Mouse (Mus musculus): ENCODE measurements around the gene Dennd4a. TPM values are rescaled to one million over a fixed set of nuclear protein-coding genes. Genes with fewer than 3 reads are reported as not detected.
"Not testable (repeated sequence)": the region's sequence is repeated elsewhere in the genome, so short reads cannot be mapped to it uniquely, and the experiment has no call there.

The Dennd4a gene
- total RNA-seq, 2 experiments from 2014 or later, result 10.9 to 13.1 TPM

GRCm38 (mm10) chr9:64811538-64812474 lies 666 bp downstream of the Dennd4a start:
- peak; percentile 57 to 58 for DNase-seq (ENCODE audit: low spot score in 2 of 2)

- DNase-seq (ENCODE audit: low spot score in 2 of 2), result no peak
Measured at GRCm38 (mm10) chr9:64812475-64812860, 1.3 kb downstream of the Dennd4a start.

- DNase-seq (ENCODE audit: low spot score in 2 of 2), result no peak
Measured at GRCm38 (mm10) chr9:64814273-64814672, 3.1 kb downstream of the Dennd4a start.

DNA sequence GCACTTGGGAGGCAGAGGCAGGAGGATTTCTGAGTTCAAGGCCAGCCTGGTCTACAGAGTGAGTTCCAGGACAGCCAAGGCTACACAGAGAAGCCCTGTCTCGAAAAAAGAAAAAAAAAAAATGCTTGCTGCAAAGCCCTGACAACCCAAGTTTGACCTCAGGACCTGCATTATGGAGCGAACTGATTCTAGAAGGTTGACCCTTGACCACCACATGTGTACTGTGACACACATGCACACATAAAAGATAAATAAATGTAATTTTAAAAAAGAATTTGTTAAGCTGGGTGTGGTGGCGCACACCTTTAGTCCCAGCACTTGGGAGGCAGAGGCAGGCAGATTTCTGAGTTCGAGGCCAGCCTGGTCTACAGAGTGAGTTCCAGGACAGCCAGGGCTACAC lies 8.5 kb downstream of the Dennd4a start:
- not testable (repeated sequence) for DNase-seq (ENCODE audit: low spot score in 2 of 2)

- DNase-seq (ENCODE audit: low spot score in 2 of 2), result no peak
Measured at GRCm38 (mm10) chr9:64820086-64820795, 9.1 kb downstream of the Dennd4a start.

DNA sequence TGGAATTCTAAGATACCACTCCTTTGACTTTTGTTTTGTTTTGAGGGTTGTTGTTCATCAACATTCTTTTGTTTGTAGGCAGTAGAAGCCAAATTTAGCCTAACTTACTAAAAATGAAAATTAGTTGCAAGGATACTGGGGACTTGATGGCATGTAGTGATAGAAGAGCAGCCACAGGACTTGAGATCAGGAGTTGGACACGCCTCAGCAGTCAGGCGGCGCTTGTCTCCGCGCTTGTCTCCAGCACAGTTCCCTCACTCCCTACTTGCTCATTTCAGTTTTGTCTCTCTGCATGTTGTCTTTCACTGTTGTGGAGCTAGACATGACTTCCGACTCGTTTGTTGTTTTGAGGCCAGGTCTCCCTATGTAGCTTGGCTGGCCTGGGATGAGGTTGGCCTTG lies 11.1 kb downstream of the Dennd4a start:
- DNase-seq (ENCODE audit: low spot score in 2 of 2), result no peak

DNA sequence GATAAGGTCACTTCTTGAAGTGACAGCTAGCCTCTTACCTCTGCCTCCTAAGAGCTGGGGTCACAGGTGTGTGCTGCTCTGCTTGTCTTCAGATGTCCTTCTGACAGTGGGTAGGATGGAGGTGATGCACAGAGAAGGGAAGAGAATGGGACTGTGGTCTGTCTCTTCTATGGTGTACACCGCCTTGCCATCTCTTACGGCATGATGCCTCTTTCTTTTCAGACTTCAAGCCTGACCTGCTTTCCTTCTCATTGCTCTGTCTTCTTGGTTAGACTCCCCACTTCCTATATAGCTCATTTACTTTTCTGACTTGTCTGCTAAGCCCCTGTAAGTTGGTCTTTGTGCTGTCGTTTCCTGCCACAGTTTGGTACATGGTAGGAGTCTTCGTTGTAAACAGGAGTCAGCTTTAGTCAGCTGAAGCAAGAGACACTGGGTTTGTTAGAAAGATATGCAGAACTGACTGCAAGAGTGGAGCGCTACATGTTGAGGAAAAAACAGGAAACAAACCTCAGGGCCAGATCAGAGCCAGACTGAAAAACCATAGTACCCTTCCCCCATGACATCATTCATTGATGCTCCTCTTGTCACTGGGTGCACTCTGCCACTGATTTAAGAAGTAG lies 13.4 kb downstream of the Dennd4a start:
- DNase-seq (ENCODE audit: low spot score in 2 of 2), result no peak

- no peak for DNase-seq (ENCODE audit: low spot score in 2 of 2)
Measured at GRCm38 (mm10) chr9:64830092-64830618, 19.0 kb downstream of the Dennd4a start.

- DNase-seq (ENCODE audit: low spot score in 2 of 2), result no peak
Measured at GRCm38 (mm10) chr9:64830641-64831040, 19.5 kb downstream of the Dennd4a start.

DNA sequence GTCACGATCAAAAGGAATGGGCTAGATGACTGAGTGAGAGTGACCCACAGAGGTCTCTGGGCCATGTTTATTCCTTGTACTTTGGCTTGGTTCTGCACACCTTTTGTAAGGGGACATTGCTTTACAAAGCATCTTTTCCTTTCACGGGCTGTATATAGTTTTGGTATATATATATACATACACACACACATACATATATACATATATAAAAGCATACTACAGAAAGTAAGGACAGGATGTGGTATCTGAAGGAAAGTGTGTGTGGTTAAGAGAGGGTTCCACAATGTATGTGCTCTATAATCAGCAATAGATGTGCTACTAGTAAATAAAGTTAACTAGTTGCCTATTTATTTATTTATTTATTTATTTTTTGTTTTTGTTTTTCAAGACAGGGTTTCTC lies 20.6 kb downstream of the Dennd4a start:
- no peak for DNase-seq (ENCODE audit: low spot score in 2 of 2)

DNA sequence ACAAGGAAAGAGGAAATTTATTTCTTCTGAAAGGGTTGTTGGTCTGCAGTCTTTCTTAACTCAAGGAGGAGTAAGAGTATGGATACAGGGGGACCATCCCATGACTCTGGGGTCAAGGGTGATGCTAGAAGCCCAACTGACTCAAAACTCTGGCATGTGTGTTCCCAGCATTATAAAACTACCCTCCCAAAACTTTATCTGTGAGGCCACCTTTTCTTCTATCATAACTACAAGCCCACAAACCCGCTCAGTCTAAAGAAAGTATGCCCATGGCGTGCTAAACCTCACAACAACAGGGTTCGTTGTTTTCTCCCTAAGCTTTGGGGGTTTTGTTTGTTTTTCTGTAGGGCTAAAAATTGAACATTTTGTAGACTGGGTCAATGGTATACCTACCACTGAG lies 23.3 kb downstream of the Dennd4a start:
- no peak for DNase-seq (ENCODE audit: low spot score in 2 of 2)

- no peak for DNase-seq (ENCODE audit: low spot score in 2 of 2)
Measured at GRCm38 (mm10) chr9:64845355-64845754, 34.2 kb downstream of the Dennd4a start.

GRCm38 (mm10) chr9:64849548-64849947 lies 38.4 kb downstream of the Dennd4a start:
- DNase-seq (ENCODE audit: low spot score in 2 of 2), result no peak

GRCm38 (mm10) chr9:64860083-64860482 lies 48.9 kb downstream of the Dennd4a start:
- DNase-seq (ENCODE audit: low spot score in 2 of 2), result no peak

- no peak for DNase-seq (ENCODE audit: low spot score in 2 of 2)
Measured at GRCm38 (mm10) chr9:64862687-64863086, 51.5 kb downstream of the Dennd4a start.

- no peak for DNase-seq (ENCODE audit: low spot score in 2 of 2)
Measured at GRCm38 (mm10) chr9:64886008-64886407, 74.9 kb downstream of the Dennd4a start.

DNA sequence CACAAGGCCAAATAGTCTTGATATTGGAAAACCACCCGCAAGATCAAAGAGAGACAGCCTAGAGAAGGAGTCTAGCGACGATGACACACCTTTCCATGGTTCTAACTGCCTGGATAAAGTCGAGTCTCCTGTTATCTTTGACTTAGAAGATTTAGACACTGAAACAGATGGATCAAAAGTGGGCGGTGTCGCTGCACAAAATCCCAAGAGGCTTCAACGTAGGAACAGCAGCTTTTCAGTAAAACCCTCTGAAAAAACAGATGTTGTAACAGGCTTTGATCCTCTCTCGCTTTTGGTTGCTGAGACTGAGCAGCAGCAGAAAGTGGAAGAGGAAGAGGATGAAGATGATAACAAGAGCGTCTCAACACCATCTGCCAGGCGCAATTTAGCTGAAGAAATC lies 85.5 kb downstream of the Dennd4a start:
- DNase-seq (ENCODE audit: low spot score in 2 of 2), result no peak

GRCm38 (mm10) chr9:64902866-64903265 lies 91.7 kb downstream of the Dennd4a start:
- no peak for DNase-seq (ENCODE audit: low spot score in 2 of 2)

DNA sequence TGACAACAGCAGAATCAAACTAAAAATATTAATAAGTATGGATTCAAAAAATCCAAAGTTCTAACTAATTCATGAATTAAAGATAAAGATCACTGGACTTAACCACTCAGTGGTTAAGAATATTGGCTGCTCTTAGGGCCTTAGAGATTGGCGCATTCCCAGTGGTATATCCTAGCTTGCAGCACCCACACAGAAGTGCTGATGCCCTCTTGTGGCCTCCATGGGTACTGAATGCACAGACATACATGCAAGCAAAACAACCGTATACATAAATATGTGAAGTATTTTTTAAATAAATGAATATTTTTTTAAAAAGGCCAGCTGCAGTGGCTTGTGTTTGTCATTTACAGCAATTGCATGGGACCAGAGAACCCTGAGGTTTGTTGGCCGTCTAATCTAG lies 92.2 kb downstream of the Dennd4a start:
- DNase-seq (ENCODE audit: low spot score in 2 of 2), result peak; percentile 33 to 63

DNA sequence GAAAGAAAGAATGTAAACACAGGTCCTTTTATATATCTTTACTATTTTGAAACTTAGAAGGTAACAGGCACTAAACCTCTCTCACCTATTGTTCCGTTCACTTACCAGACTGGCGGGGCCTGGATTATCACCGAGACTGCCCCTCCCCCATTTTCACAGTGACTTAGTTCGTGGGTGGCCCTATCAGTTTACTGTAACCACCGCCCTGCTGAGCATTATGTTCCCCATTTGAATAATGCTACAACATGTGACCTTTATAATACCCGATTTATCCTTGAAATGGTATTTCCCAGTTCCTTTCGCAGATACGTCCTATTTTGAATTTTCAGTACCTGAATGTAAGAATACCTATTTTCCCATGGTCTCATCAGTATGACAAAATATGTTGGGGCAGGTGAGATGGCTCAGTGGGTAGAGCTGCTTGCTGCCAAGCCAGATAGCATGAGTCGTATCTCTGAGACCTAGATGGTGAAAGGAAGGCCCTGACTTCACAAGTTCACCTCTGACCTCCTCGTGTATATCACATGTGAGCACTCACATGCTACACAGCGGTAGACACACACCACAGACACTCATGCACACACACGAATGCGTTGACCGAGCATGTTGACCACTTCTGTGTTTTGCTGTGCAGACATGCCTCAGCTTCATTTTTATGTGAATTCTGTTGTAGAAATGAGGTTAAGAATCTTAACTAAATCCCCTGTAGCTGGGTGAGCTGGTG lies 93.9 kb downstream of the Dennd4a start:
- no peak for DNase-seq (ENCODE audit: low spot score in 2 of 2)

DNA sequence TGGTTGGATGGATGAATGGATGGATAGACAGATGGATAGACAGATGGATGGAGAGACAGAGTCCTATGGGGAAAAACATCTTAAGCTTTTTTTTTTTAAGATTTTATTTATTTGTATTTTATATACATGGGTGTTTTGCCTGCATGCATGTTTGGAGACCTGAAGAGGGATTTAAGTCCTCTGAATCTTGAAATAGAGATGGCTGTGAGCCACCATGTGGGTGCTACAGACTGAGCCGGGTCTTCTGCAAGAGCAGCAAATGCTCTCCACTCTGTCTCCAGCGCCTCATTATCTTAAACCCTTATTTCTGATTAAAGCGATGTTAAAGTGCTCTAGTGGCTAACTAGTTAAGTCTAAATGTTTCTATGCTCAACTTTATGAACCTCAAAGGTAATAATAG lies 96.3 kb downstream of the Dennd4a start:
- no peak for DNase-seq (ENCODE audit: low spot score in 2 of 2)

Measured in gastrocnemius, postnatal 4 days (tissue).